Mouse (Mus musculus): ENCODE data around the gene Pcgf1. TPM values are rescaled to one million over a fixed set of nuclear protein-coding genes. Genes with fewer than 3 reads are reported as not detected.

Pcgf1 gene
- polyA plus RNA-seq, 1 experiment from 2014 or later = 37.6 TPM

- Histone ChIP-seq H3K4me1 (peaks cover 56% of the 10 kb centered on the region), H3K4me3 (peak within 1 kb of the TSS; percentile 91), H3K36me3 (replicated peaks) (peaks cover 49% of the 10 kb centered on the region), H3K9me3 (no peaks in the 10 kb centered on the region), H3K27me3 (ENCODE audit: poor library complexity, severe bottlenecking) (no peaks in the 10 kb centered on the region), H3K27ac (peak within 1 kb of the TSS; percentile 91)
- WGBS = 2% methylated on average over 57 of the region's 58 CpGs
- peak; percentile 93 for DNase-seq (ENCODE audit: extremely low spot score, low spot score)
Measured at GRCm38 (mm10) chr6:83115011-83115671, 37.5 kb downstream of the Pcgf1 start, which contains the start of gene Mogs. TSS of gene Mogs (plus strand) at chr6:83115496.

DNA sequence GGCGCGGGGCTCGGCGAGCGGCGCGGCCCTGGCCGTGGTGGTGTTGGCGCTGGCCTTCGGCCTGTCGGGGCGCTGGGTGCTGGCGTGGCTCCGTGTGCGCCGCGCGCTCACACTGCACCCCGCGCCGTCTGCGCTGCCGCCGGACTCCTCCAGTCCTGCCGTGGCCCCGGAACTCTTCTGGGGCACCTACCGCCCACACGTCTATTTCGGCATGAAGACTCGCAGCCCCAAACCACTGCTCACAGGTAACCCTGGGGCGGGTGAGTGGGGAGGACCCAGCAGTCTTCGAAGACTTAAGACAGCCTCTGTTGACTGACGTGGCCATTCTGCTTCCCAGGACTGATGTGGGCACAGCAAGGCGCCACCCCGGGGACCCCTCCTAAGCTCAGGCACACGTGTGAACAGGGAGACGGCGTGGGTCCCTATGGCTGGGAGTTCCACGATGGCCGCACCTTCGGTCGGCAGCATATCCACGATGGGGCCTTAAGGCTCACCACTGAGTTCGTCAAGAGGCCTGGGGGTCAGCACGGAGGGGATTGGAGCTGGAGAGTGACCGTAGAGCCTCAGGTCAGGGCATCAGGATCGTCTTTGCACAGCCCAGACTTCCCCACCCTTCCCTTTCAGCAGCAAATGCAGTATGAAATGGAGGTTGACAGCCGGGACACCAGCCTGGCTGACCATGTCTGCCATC, 38.2 kb downstream of the Pcgf1 start:
- DNase-seq (ENCODE audit: extremely low spot score, low spot score) = no peak
- Histone ChIP-seq H3K4me3 (peak overlapping the region; percentile 91), H3K36me3 (replicated peaks) (peaks cover 42% of the 10 kb centered on the region), H3K27ac (peak overlapping the region; percentile 91), H3K27me3 (ENCODE audit: poor library complexity, severe bottlenecking) (no peaks in the 10 kb centered on the region), H3K4me1 (peaks cover 60% of the 10 kb centered on the region), H3K9me3 (no peaks in the 10 kb centered on the region)
- 3% methylated on average over 48 of the region's 48 CpGs for WGBS

DNA sequence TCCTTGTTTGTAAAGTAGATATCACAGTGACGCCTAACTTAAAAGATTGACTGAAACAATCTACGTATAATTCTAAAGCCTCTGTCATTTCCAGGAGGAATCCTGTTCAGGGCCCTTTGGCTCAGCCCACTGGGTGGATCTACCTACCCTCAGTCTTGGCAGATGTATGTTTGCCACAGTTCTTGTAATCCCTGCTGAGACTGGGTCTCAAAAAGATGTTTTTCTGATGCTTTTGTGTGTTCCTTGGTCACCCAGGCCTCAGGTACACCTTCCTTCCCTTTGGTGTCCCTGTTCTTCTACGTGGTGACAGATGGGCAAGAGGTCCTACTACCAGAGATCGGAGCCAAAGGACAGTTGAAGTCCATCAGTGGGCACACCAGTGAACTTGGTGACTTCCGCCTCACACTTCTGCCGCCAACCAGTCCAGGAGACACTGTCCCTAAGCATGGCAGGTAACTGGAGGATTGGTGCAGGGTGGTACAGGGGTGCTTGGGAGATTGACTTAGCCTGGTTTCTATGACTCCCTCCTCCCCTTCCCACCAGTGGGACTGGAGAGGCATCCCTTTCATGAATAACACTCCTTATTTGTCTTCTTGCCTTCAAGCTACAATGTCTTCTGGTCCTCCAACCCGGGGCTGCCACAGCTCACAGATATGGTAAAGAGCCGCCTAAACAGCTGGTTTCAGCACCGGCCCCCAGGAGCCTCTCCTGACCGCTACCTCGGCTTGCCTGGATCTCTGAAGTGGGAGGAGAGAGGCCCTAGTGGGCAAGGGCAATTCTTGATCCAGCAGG, 38.9 kb downstream of the Pcgf1 start:
- DNase-seq (ENCODE audit: extremely low spot score, low spot score) = no peak
- H3K27me3 ChIP-seq (ENCODE audit: poor library complexity, severe bottlenecking) = no peaks in the 10 kb centered on the region
- H3K27ac ChIP-seq = peak overlapping the region; percentile 91
- H3K36me3 ChIP-seq (replicated peaks) = peaks cover 37% of the 10 kb centered on the region
- no peaks in the 10 kb centered on the region for H3K9me3 ChIP-seq
- H3K4me1 ChIP-seq = peaks cover 60% of the 10 kb centered on the region
- peak overlapping the region; percentile 91 for H3K4me3 ChIP-seq
- 86% methylated on average over 11 of the region's 11 CpGs for WGBS

GRCm38 (mm10) chr6:83117165-83117438, 39.4 kb downstream of the Pcgf1 start:
- Histone ChIP-seq H3K4me1 (peaks cover 65% of the 10 kb centered on the region), H3K36me3 (replicated peaks) (peaks cover 37% of the 10 kb centered on the region), H3K4me3 (peak overlapping the region; percentile 91), H3K27ac (no peak overlapping the region), H3K27me3 (ENCODE audit: poor library complexity, severe bottlenecking) (no peaks in the 10 kb centered on the region), H3K9me3 (no peaks in the 10 kb centered on the region)
- WGBS = 89% methylated on average over 4 of the region's 4 CpGs
- no peak for DNase-seq (ENCODE audit: extremely low spot score, low spot score)

GRCm38 (mm10) chr6:83117616-83118015, 39.9 kb downstream of the Pcgf1 start:
- Histone ChIP-seq H3K27me3 (ENCODE audit: poor library complexity, severe bottlenecking) (no peaks in the 10 kb centered on the region), H3K9me3 (no peaks in the 10 kb centered on the region), H3K4me1 (peaks cover 70% of the 10 kb centered on the region), H3K36me3 (replicated peaks) (peaks cover 37% of the 10 kb centered on the region), H3K27ac (peak overlapping the region; percentile 8; the same call in 1 of the 2 replicates), H3K4me3 (peak overlapping the region; percentile 91)
- 93% methylated on average over 13 of the region's 13 CpGs for WGBS
- no peak for DNase-seq (ENCODE audit: extremely low spot score, low spot score)

GRCm38 (mm10) chr6:83118369-83118768, 40.7 kb downstream of the Pcgf1 start:
- peaks cover 42% of the 10 kb centered on the region for H3K36me3 ChIP-seq (replicated peaks)
- H3K27me3 ChIP-seq (ENCODE audit: poor library complexity, severe bottlenecking) = no peaks in the 10 kb centered on the region
- no peak for DNase-seq (ENCODE audit: extremely low spot score, low spot score)
- H3K4me3 ChIP-seq = no peak overlapping the region
- WGBS = 89% methylated on average over 11 of the region's 11 CpGs
- no peak overlapping the region for H3K27ac ChIP-seq
- H3K9me3 ChIP-seq = no peaks in the 10 kb centered on the region
- peaks cover 78% of the 10 kb centered on the region for H3K4me1 ChIP-seq

DNA sequence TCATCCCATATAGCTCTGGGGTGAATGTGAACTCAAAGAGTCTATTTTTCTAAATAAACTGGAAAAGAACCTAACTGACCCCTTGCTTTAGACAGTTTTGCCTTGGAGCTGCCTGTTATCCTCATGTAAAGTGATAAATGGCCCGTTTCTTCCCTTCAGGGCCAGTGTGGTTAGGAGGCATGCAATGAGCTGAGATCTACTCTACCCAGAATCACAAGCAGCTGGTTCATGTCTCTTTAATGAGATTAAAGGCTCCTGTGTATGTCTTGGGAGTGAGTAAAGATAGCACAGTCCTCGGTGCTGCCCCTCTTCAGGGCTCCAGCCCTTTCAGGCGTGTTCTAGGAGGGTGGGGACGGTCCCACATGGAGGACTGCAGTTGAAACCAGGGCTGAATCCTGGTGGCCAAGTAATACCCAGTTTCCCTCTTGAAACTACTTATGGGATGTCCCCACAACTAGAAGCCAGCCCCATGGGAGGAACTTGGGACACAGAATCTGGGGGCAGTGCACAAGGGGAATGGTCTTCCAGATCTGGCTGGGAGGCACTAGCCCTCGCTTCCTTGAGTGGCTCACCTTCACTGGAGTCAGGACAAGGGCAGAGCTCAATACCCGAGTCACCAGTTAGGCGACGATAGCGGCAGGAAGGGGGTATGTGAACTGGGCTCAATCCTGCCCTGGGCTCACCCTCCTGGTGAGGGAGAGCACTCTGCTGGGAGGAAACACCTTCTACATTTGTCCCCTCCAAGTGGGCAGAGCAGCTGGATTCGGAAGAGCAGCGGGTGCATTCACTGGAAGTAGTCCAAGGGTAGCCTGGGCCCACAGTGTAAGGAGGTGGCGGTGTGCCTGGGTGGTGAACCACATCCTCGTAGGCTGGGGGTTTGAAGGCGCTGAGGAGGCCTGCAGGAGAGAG, 41.4 kb downstream of the Pcgf1 start:
- Histone ChIP-seq H3K27me3 (ENCODE audit: poor library complexity, severe bottlenecking) (no peaks in the 10 kb centered on the region), H3K36me3 (replicated peaks) (peaks cover 46% of the 10 kb centered on the region), H3K4me1 (peaks cover 83% of the 10 kb centered on the region), H3K4me3 (peak overlapping the region; percentile 77), H3K9me3 (no peaks in the 10 kb centered on the region), H3K27ac (peak overlapping the region; percentile 98)
- WGBS = 88% methylated on average over 14 of the region's 14 CpGs
- DNase-seq (ENCODE audit: extremely low spot score, low spot score) = no peak

GRCm38 (mm10) chr6:83119734-83120051, 42.0 kb downstream of the Pcgf1 start:
- peaks cover 46% of the 10 kb centered on the region for H3K36me3 ChIP-seq (replicated peaks)
- DNase-seq (ENCODE audit: extremely low spot score, low spot score) = no peak
- peak overlapping the region; percentile 98 for H3K27ac ChIP-seq
- H3K4me1 ChIP-seq = peaks cover 83% of the 10 kb centered on the region
- H3K9me3 ChIP-seq = no peaks in the 10 kb centered on the region
- peak overlapping the region; percentile 77 for H3K4me3 ChIP-seq
- H3K27me3 ChIP-seq (ENCODE audit: poor library complexity, severe bottlenecking) = no peaks in the 10 kb centered on the region
- 84% methylated on average over 7 of the region's 7 CpGs for WGBS

GRCm38 (mm10) chr6:83120930-83121862, 43.5 kb downstream of the Pcgf1 start, which contains the start of gene Wbp1:
TSS of gene Wbp1 (minus strand) at chr6:83121559.
- peaks cover 82% of the 10 kb centered on the region for H3K4me1 ChIP-seq
- WGBS = under 1% methylated on average over 38 of the region's 38 CpGs

DNA sequence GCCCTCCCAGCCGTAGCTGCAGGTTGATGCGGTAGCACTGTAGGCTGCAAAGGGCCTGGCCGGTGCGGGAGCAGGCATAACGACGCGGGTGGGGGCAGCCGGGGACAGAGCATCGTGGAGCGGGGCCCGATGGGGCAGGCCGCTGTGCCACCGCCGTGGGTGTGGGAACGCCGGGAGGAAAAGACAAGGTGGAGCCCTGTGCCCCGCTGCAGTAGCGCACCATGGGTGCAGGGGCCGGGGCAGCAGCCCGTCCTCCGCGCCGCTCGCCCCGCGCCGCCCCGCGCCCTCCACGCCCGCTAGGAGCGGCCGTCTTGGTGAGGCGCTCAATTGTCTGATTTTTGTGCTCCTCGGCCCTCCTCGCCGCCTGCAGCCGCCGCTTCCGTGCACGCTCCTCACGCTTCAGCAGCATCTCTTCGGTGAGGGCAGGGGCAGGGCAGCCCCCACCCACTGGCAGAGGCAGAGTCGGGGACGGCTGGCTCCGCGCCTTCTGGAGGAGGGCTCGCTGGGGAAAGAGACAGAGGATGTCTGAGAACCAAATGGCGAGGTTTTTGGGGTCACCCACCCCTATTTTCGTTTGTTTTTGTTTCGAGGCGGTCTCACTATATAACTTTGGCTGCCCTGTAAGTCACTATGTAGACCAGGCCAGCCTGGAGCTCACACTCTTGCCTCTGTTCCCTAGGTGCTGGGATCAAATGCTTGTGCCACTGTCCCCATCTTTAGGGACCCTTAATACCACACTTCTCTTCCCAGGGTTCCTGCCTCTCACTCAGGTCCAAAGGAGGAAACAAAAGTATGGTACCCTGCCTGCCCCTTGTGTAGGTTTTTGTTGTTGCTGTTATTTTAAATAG, 44.4 kb downstream of the Pcgf1 start:
- peaks cover 40% of the 10 kb centered on the region for H3K36me3 ChIP-seq (replicated peaks)
- peaks cover 73% of the 10 kb centered on the region for H3K4me1 ChIP-seq
- H3K27ac ChIP-seq = peak overlapping the region; percentile 98
- no peak for DNase-seq (ENCODE audit: extremely low spot score, low spot score)
- 2% methylated on average over 51 of the region's 52 CpGs for WGBS
- H3K9me3 ChIP-seq = no peaks in the 10 kb centered on the region
- peak overlapping the region; percentile 77 for H3K4me3 ChIP-seq
- H3K27me3 ChIP-seq (ENCODE audit: poor library complexity, severe bottlenecking) = no peaks in the 10 kb centered on the region

More at GRCm38 (mm10) chr6:83120930-83121862, 43.5 kb downstream of the Pcgf1 start, which contains the start of gene Wbp1:
- Histone ChIP-seq H3K27ac (peak within 1 kb of the TSS; percentile 98), H3K4me3 (peak within 1 kb of the TSS; percentile 77), H3K27me3 (ENCODE audit: poor library complexity, severe bottlenecking) (no peaks in the 10 kb centered on the region), H3K36me3 (replicated peaks) (peaks cover 46% of the 10 kb centered on the region), H3K9me3 (no peaks in the 10 kb centered on the region)
- DNase-seq (ENCODE audit: extremely low spot score, low spot score) = peak; percentile 98

DNA sequence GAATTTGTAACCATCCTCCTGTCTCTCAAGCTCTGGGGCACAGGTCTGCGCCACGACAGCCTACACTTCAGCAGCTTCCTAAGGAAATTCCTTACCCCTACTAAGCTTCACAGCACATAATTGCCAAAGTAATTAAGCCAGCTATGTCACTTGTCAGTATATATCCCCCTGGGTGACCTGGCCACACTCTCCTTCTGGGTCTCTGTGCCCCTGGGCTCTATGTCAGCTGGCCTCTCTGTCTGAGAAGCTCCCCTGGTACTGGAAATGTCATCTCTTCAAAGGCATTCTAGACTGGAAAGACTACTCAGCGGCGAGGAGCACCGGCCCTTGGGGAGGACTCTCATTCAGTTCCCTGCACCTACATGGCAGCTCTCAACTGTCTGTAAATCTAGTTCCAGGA, 45.3 kb downstream of the Pcgf1 start:
- H3K27ac ChIP-seq = peak overlapping the region; percentile 98

More for the DNA sequence above, 45.3 kb downstream of the Pcgf1 start:
- Histone ChIP-seq H3K4me3 (peak overlapping the region; percentile 77), H3K4me1 (peaks cover 64% of the 10 kb centered on the region), H3K36me3 (replicated peaks) (peaks cover 31% of the 10 kb centered on the region), H3K27me3 (ENCODE audit: poor library complexity, severe bottlenecking) (no peaks in the 10 kb centered on the region), H3K9me3 (no peaks in the 10 kb centered on the region)
- no peak for DNase-seq (ENCODE audit: extremely low spot score, low spot score)
- WGBS = 88% methylated on average over 5 of the region's 5 CpGs
